Mouse (Mus musculus): ENCODE measurements around the gene Zmiz1. TPM values are rescaled to one million over a fixed set of nuclear protein-coding genes. Genes with fewer than 3 reads are reported as not detected.

Gene Zmiz1
- 12.7 TPM for polyA plus RNA-seq (2014; fragmentation: Illumina TruSeq; extraction: RNeasy Lipid Tissue Mini Kit (QIAGEN cat#74804); ENCODE audit: insufficient read depth, low read depth, low replicate concordance)

GRCm38 (mm10) chr14:25459016-25459393, at the start of gene Zmiz1:
Zmiz1 (plus strand) TSS chr14:25459185.

GRCm38 (mm10) chr14:25693888-25694568, 235.0 kb downstream of the Zmiz1 start, which contains the start of gene Ppif:
Ppif (plus strand) TSS chr14:25694154.

Other genes starting within 250 kb of the Zmiz1 start
- 13.9 TPM for gene Ppif, start 235.0 kb downstream of the Zmiz1 start, polyA plus RNA-seq (2014; fragmentation: Illumina TruSeq; extraction: RNeasy Lipid Tissue Mini Kit (QIAGEN cat#74804); ENCODE audit: insufficient read depth, low read depth, low replicate concordance)

All from lung, adult 10 weeks (tissue).